Mouse (Mus musculus): ENCODE data around the gene Hist3h2ba. TPM values are rescaled to one million over a fixed set of nuclear protein-coding genes. Genes with fewer than 3 reads are reported as not detected.
"Not testable (repeated sequence)": the region's sequence is repeated elsewhere in the genome, so short reads cannot be mapped to it uniquely, and the experiment has no call there.

Hist3h2ba gene
- total and polyA plus RNA-seq, 3 experiments: 6.0 to 23.2 TPM; not detected in 1

GRCm38 (mm10) chr11:58947798-58948528 lies 757 bp upstream of the Hist3h2ba start:
- Histone ChIP-seq H3K9me3 (replicated peaks) (no peaks in the 10 kb centered on the region), H3K4me1 (ENCODE audit: insufficient read depth, low read depth, low read length) (peaks cover 5% of the 10 kb centered on the region), H3K4me3 (ENCODE audit: low read depth, low read length) (no peak overlapping the region), H3K27me3 (ENCODE audit: insufficient read depth, low read length) (peaks cover 70% of the 10 kb centered on the region), H3K36me3 (replicated peaks) (no peaks in the 10 kb centered on the region)
- DNase-seq (ENCODE audit: low spot score) (no peak), ATAC-seq (ENCODE audit: extremely low read depth, insufficient number of reproducible peaks, low FRiP score, poor library complexity, severe bottlenecking) (no peak)
- TF ChIP-seq GATA1 (IDR thresholded peaks at IDR 0.05; ENCODE audit: borderline replicate concordance, low read length): no peak

DNA sequence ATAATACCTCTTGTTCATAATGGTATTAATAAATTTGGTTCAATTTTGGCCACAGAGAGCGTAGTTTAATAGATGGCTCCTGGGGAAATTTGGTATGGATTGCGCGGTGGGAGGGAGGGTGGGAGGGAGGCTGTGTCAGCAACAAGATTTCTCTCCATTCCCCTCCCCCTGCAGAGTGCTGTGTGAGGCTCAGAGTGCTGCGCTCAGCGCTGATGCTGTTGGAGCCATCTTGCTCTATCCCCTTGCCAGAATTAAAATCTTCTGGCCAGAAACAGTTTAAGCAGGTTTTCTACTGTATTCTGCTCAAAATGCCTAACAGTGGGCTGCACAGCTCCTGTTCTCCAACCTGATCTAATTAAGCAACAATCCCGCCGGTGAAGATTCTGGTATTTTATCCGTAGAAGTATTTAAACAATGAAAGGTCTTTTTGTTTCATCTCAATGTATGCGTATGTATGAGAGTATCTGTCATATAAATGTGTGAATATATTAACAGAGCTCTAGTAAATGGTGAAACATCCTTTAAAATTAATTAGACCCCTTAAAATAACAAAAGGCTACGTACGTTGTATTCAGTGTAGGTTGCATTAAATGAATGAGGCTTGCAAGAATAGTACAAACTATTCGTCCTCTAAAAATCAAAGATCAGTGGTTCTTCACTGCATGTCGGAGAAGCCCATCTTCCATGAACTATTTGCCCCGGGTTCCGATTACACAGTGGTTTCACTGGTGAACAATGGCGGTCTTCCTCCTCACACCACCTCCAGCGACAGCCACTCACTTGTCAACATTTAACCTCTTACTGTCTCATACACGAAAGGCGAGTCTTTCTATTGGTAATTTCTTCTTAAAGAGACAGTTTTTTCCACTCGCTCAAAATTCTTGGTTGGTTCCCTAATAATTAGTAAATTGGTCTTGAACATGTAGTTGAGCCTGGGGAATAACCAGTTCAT lies 1.0 kb downstream of the Hist3h2ba start:
- Histone ChIP-seq H3K36me3 (replicated peaks) (no peaks in the 10 kb centered on the region), H3K4me1 (ENCODE audit: insufficient read depth, low read depth, low read length) (peaks cover 13% of the 10 kb centered on the region), H3K27me3 (ENCODE audit: insufficient read depth, low read length) (peaks cover 52% of the 10 kb centered on the region), H3K9me3 (replicated peaks) (no peaks in the 10 kb centered on the region), H3K4me3 (ENCODE audit: low read depth, low read length) (no peak overlapping the region)
- no peak for ATAC-seq (ENCODE audit: extremely low read depth, insufficient number of reproducible peaks, low FRiP score, poor library complexity, severe bottlenecking)
- TF ChIP-seq GATA2 (IDR thresholded peaks at IDR 0.05; ENCODE audit: borderline replicate concordance, low read depth, low read length) (no peak), GATA1 (IDR thresholded peaks at IDR 0.05; ENCODE audit: borderline replicate concordance, low read length) (no peak)
- no peak for DNase-seq (ENCODE audit: low spot score)

GRCm38 (mm10) chr11:58951210-58951609 lies 2.5 kb downstream of the Hist3h2ba start:
- Histone ChIP-seq H3K36me3 (replicated peaks) (no peaks in the 10 kb centered on the region), H3K9me3 (replicated peaks) (no peaks in the 10 kb centered on the region), H3K4me3 (ENCODE audit: low read depth, low read length) (no peak overlapping the region), H3K27me3 (ENCODE audit: insufficient read depth, low read length) (peaks cover 39% of the 10 kb centered on the region), H3K4me1 (ENCODE audit: insufficient read depth, low read depth, low read length) (peaks cover 13% of the 10 kb centered on the region)
- DNase-seq (ENCODE audit: low spot score): no peak
- TF ChIP-seq POLR2AphosphoS5 (IDR thresholded peaks at IDR 0.05; ENCODE audit: insufficient replicate concordance, low read depth, low read length): no peak
- TF ChIP-seq GATA2 (IDR thresholded peaks at IDR 0.05; ENCODE audit: borderline replicate concordance, low read depth, low read length): no peak
- no peak for TF ChIP-seq TAL1 (conservative IDR thresholded peaks at IDR 0.05; ENCODE audit: low read depth, low read length)
- no peak for ATAC-seq (ENCODE audit: extremely low read depth, insufficient number of reproducible peaks, low FRiP score, poor library complexity, severe bottlenecking)

DNA sequence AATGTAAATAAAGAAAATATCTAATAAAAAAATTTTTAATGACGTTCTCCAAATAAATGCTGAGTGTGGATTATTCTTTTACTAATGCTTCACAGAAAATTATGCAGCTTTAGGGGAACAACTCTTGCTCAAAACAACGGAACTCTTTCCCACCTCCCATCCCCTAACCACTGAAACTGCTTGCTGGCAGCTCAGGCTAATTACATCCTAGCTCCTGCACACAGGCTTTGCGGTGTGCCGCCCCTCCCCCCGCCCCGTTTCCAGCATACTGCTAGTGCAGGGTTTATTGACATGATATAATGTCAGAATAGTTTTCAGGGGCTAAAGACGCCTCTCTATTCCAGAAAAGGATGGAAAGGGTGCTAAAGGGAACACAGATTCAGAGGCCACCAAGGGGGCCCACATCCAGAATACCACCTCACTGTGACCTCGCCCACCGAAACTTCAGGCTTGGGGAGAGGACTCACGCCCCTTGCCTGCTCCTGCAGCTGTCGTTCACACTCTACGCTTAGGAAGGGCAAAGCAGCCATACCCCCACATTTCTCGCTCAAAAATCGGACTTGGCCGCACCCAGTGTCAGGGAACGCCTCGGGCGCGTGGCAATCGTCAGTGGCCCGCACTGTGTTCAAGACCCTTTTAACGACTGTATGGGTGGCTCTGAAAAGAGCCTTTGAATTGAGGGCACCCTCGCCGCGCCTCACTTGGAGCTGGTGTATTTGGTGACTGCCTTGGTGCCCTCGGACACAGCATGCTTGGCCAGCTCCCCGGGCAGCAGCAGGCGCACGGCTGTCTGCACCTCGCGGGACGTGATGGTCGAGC lies 4.8 kb downstream of the Hist3h2ba start:
- ATAC-seq (ENCODE audit: extremely low read depth, insufficient number of reproducible peaks, low FRiP score, poor library complexity, severe bottlenecking) (no peak), DNase-seq (ENCODE audit: low spot score) (no peak)
- Histone ChIP-seq H3K36me3 (replicated peaks) (peaks cover 17% of the 10 kb centered on the region), H3K27me3 (ENCODE audit: insufficient read depth, low read length) (peaks cover 24% of the 10 kb centered on the region), H3K4me1 (ENCODE audit: insufficient read depth, low read depth, low read length) (peaks cover 32% of the 10 kb centered on the region), H3K9me3 (replicated peaks) (no peaks in the 10 kb centered on the region), H3K4me3 (ENCODE audit: low read depth, low read length) (peak overlapping the region; percentile 70)
- TF ChIP-seq GATA2 (IDR thresholded peaks at IDR 0.05; ENCODE audit: borderline replicate concordance, low read depth, low read length): no peak
- TF ChIP-seq POLR2AphosphoS5 (IDR thresholded peaks at IDR 0.05; ENCODE audit: insufficient replicate concordance, low read depth, low read length): no peak
- TF ChIP-seq CTCF (IDR thresholded peaks at IDR 0.05; ENCODE audit: low read depth, low read length): no peak
- no peak for TF ChIP-seq TAL1 (conservative IDR thresholded peaks at IDR 0.05; ENCODE audit: low read depth, low read length)
- TF ChIP-seq GATA1 (IDR thresholded peaks at IDR 0.05; ENCODE audit: borderline replicate concordance, low read length): no peak

DNA sequence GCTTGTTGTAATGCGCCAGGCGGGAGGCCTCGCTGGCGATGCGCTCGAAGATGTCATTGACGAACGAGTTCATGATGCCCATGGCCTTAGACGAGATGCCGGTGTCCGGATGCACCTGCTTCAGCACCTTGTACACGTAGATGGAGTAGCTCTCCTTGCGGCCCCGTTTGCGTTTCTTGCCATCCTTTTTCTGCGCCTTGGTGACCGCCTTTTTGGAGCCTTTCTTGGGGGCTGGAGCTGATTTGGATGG lies 5.4 kb downstream of the Hist3h2ba start:
- not testable (repeated sequence) for H3K9me3 ChIP-seq (replicated peaks); DNase-seq (ENCODE audit: low spot score); ATAC-seq (ENCODE audit: extremely low read depth, insufficient number of reproducible peaks, low FRiP score, poor library complexity, severe bottlenecking)
- Histone ChIP-seq H3K36me3 (replicated peaks) (peaks cover 19% of the 10 kb centered on the region), H3K4me3 (ENCODE audit: low read depth, low read length) (peak overlapping the region; percentile 72; the same call in 1 of the 2 replicates), H3K4me1 (ENCODE audit: insufficient read depth, low read depth, low read length) (peaks cover 33% of the 10 kb centered on the region), H3K27me3 (ENCODE audit: insufficient read depth, low read length) (peaks cover 19% of the 10 kb centered on the region)

DNA sequence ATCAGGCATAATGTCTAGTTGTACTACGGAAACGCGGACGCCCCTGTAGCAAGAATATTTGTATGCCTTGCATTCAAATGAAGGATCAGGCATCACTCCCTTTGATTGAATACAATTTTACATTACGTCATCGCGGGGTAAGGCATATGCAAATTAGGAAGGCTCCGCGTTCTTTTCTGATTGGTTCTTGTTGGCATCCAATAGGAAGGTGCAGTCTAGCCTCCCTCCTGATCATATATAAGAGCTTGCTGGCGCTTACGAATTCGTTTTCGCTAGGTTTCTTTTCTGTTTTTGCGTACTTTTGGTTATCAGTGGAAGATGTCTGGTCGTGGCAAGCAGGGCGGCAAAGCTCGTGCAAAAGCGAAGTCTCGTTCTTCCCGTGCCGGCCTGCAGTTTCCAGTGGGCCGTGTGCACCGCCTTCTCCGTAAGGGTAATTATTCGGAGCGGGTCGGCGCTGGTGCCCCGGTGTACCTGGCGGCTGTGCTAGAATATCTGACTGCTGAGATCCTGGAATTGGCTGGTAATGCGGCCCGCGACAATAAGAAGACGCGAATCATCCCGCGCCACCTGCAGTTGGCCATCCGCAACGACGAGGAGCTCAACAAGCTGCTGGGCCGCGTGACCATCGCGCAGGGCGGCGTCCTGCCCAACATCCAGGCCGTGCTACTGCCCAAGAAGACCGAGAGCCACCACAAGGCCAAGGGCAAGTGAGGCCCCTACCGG lies 5.9 kb downstream of the Hist3h2ba start, which contains the start of the genes Hist3h2a and Trim17:
Gene Hist3h2a (plus strand): TSS at position 266 of the 723 bp plus-strand sequence.
Gene Trim17 (plus strand): TSS at position 266 of the 723 bp plus-strand sequence.
- ATAC-seq (ENCODE audit: extremely low read depth, insufficient number of reproducible peaks, low FRiP score, poor library complexity, severe bottlenecking): peak; percentile 91

More for the DNA sequence above, 5.9 kb downstream of the Hist3h2ba start, which contains the start of the genes Hist3h2a and Trim17:
- H3K9me3 ChIP-seq (replicated peaks): no peaks in the 10 kb centered on the region
- peaks cover 36% of the 10 kb centered on the region for H3K4me1 ChIP-seq (ENCODE audit: insufficient read depth, low read depth, low read length)
- DNase-seq (ENCODE audit: low spot score): peak; percentile 94
- H3K4me3 ChIP-seq (ENCODE audit: low read depth, low read length): peak within 1 kb of the TSS; percentile 72
- H3K27me3 ChIP-seq (ENCODE audit: insufficient read depth, low read length): peaks cover 14% of the 10 kb centered on the region
- TF ChIP-seq TAL1 (conservative IDR thresholded peaks at IDR 0.05; ENCODE audit: low read depth, low read length) (no peak), POLR2AphosphoS5 (IDR thresholded peaks at IDR 0.05; ENCODE audit: insufficient replicate concordance, low read depth, low read length) (peak; percentile 95)
- peaks cover 19% of the 10 kb centered on the region for H3K36me3 ChIP-seq (replicated peaks)

Data from G1E (cell line).